Mouse (Mus musculus) kidney, postnatal 0 days (tissue): ENCODE measurements around the gene Gfi1. TPM values are rescaled to one million over a fixed set of nuclear protein-coding genes. Genes with fewer than 3 reads are reported as not detected.

Source experiments
- ATAC-seq: fragments of 200-750 bp; cut with Nextera tagmentation; replicated peaks from 2 replicates; pipeline ENCODE4 v1.8.0; 2017; ENCODE audit warnings: low read depth, moderate number of reproducible peaks, moderate TSS enrichment, moderate library complexity; ENCODE audit not compliant: low FRiP score
- DNase-seq: peaks from one replicate; pipeline ENCODE4 v3.0.0-alpha.2; 2016; ENCODE audit warnings: low spot score
- H3K27ac ChIP-seq: fragments of 300-500 bp; sonication (generic); 2 replicates; pipeline ENCODE4 v1.5.1; 2014; ENCODE audit warnings: mild to moderate bottlenecking
- H3K27me3 ChIP-seq: fragments of 300-500 bp; sonication (generic); 2 replicates; pipeline ENCODE4 v1.6.1; 2014; ENCODE audit warnings: low read length, mixed read lengths; ENCODE audit not compliant: insufficient read depth
- H3K36me3 ChIP-seq: fragments of 300-500 bp; sonication (generic); 2 replicates; pipeline ENCODE4 v1.6.1; 2014; ENCODE audit warnings: low read length, mixed read lengths; ENCODE audit not compliant: insufficient read depth
- H3K4me1 ChIP-seq: fragments of 300-500 bp; sonication (generic); replicated peaks from 2 replicates; pipeline ENCODE4 v1.6.1; 2014; ENCODE audit warnings: antibody characterized with exemption, low read length, mixed read lengths; ENCODE audit not compliant: insufficient read depth
- H3K4me2 ChIP-seq: fragments of 300-500 bp; sonication (generic); 2 replicates; pipeline ENCODE4 v1.6.1; 2014; ENCODE audit warnings: mild to moderate bottlenecking, low read length, moderate library complexity, mixed read lengths
- H3K4me3 ChIP-seq: fragments of 300-500 bp; sonication (generic); replicated peaks from 2 replicates; pipeline ENCODE4 v1.5.1; 2014; ENCODE audit warnings: low read depth, low read length
- H3K9ac ChIP-seq: fragments of 300-500 bp; sonication (generic); 2 replicates; pipeline ENCODE4 v1.6.1; 2014; ENCODE audit warnings: low read depth, low read length
- H3K9me3 ChIP-seq: fragments of 300-500 bp; sonication (generic); replicated peaks from 2 replicates; pipeline ENCODE4 v1.6.1; 2016; ENCODE audit warnings: low read length, inconsistent platforms, mixed read lengths
- CTCF ChIP-seq: IDR thresholded peaks from 2 replicates; pipeline ENCODE4 v1.5.1; 2016; ENCODE audit warnings: antibody characterized with exemption, low read depth, mild to moderate bottlenecking, moderate library complexity
- whole genome bisulfite sequencing: fragments of 180-500 bp; shearing (Covaris S2); extraction: QIAGEN DNeasy Blood & Tissue Kit; methylation state at CpG from one replicate; pipeline ENCODE4 v1.1.7; 2014; 5-methylcytosine and 5-hydroxymethylcytosine counted together
- polyA plus RNA-seq: library from polyadenylated mRNA; unstranded; fragments of >200 nt; fragmentation: Nextera tagmentation; extraction: Ambion mirVana; gene quantifications from 2 replicates; pipeline ENCODE4 v1.2.1, GENCODE M21; 2015

The Gfi1 gene
- polyA plus RNA-seq, 1 experiment from 2014 or later = not detected

GRCm38 (mm10) chr5:107687592-107688498, 38.0 kb downstream of the Gfi1 start:
- 0 out of 2 replicates have a peak, but pooled peaks cover 4% of the 10 kb centered on the region for H3K4me1 ChIP-seq
- no peak for TF ChIP-seq CTCF
- DNase-seq (peak; percentile 83), ATAC-seq (peak; percentile 88)
- H3K4me2 ChIP-seq = peak overlapping the region; percentile 64
- H3K9me3 ChIP-seq = no peaks in the 10 kb centered on the region
- H3K36me3 ChIP-seq = no peaks in the 10 kb centered on the region
- H3K27ac ChIP-seq = no peak overlapping the region
- peak overlapping the region; percentile 38 for H3K4me3 ChIP-seq
- no peaks in the 10 kb centered on the region for H3K27me3 ChIP-seq
- WGBS = 13% methylated on average over 46 of the region's 46 CpGs
- peak overlapping the region; percentile 46; the same call in 1 of the 2 replicates for H3K9ac ChIP-seq

GRCm38 (mm10) chr5:107687161-107687560, 38.7 kb downstream of the Gfi1 start:
- no peak for TF ChIP-seq CTCF
- 92% methylated on average over 5 of the region's 5 CpGs for WGBS
- DNase-seq = no peak

GRCm38 (mm10) chr5:107684380-107684779, 41.5 kb downstream of the Gfi1 start:
- H3K4me1 ChIP-seq = 0 out of 2 replicates have a peak, but pooled peaks cover 4% of the 10 kb centered on the region
- no peak overlapping the region for H3K27ac ChIP-seq
- TF ChIP-seq CTCF = peak; percentile 44; the same call in 1 of the 2 replicates

More at GRCm38 (mm10) chr5:107687161-107687560, 38.7 kb downstream of the Gfi1 start:
- Histone ChIP-seq H3K4me1 (0 out of 2 replicates have a peak, but pooled peaks cover 4% of the 10 kb centered on the region), H3K4me3 (no peak overlapping the region), H3K9ac (no peak overlapping the region), H3K4me2 (no peak overlapping the region), H3K27me3 (no peaks in the 10 kb centered on the region), H3K9me3 (no peaks in the 10 kb centered on the region), H3K27ac (no peak overlapping the region), H3K36me3 (no peaks in the 10 kb centered on the region)
- no peak for ATAC-seq

GRCm38 (mm10) chr5:107681300-107681699, 44.5 kb downstream of the Gfi1 start:
- DNase-seq (no peak), ATAC-seq (no peak)
- 77% methylated on average over 5 of the region's 5 CpGs for WGBS
- Histone ChIP-seq H3K27ac (no peak overlapping the region), H3K4me1 (no peaks in the 10 kb centered on the region), H3K9ac (no peak overlapping the region), H3K27me3 (no peaks in the 10 kb centered on the region), H3K9me3 (no peaks in the 10 kb centered on the region), H3K36me3 (no peaks in the 10 kb centered on the region), H3K4me3 (no peak overlapping the region), H3K4me2 (no peak overlapping the region)
- TF ChIP-seq CTCF = no peak

More at GRCm38 (mm10) chr5:107684380-107684779, 41.5 kb downstream of the Gfi1 start:
- ATAC-seq (no peak), DNase-seq (no peak)
- Histone ChIP-seq H3K9ac (no peak overlapping the region), H3K27me3 (no peaks in the 10 kb centered on the region), H3K4me2 (no peak overlapping the region), H3K4me3 (no peak overlapping the region), H3K9me3 (no peaks in the 10 kb centered on the region), H3K36me3 (no peaks in the 10 kb centered on the region)
- 71% methylated on average over 2 of the region's 2 CpGs for WGBS

DNA sequence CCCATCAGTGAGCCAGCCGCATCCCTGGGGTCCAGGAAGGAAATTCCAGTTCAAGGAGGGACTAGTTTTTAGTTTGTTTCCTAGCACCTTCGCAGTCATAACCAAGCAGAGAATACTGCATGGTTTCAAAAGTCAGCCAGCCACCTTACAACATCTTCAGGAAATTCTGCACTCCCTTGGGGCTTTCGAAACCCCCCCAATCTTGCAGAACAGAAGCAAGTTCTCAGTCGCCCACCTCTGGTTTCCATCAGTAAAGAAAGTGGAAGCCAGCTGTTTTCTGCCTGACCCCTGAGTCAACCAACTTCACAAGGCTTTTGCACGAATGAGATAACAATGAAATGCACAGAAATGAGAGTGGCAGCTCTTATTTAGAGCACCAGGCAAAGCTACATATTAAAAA, 47.4 kb downstream of the Gfi1 start:
- Histone ChIP-seq H3K4me1 (no peaks in the 10 kb centered on the region), H3K27ac (no peak overlapping the region), H3K9me3 (no peaks in the 10 kb centered on the region), H3K9ac (no peak overlapping the region), H3K27me3 (no peaks in the 10 kb centered on the region), H3K4me3 (no peak overlapping the region), H3K36me3 (no peaks in the 10 kb centered on the region), H3K4me2 (no peak overlapping the region)
- DNase-seq (no peak), ATAC-seq (no peak)
- TF ChIP-seq CTCF = no peak
- WGBS = 60% methylated on average over 5 of the region's 5 CpGs

Other genes starting within 250 kb of the Gfi1 start
- 0.16 and 0.18 TPM in 2 replicates for gene Gm42669, start 218.4 kb downstream of the Gfi1 start, polyA plus RNA-seq
- gene 1700028K03Rik, start 191.3 kb downstream of the Gfi1 start, polyA plus RNA-seq = 0.05 and 0.19 TPM in 2 replicates
- gene Rpap2, start 128.7 kb downstream of the Gfi1 start, polyA plus RNA-seq = 17.9 and 18.3 TPM in 2 replicates
- 26.0 and 28.3 TPM in 2 replicates for gene Glmn, start 128.1 kb downstream of the Gfi1 start, polyA plus RNA-seq
- gene Ube2d2b, start 104.1 kb upstream of the Gfi1 start, polyA plus RNA-seq = 0.08 TPM in 1 of 2 replicates, not detected in the other
- 84.3 and 88.8 TPM in 2 replicates for gene Evi5, start 149.1 kb upstream of the Gfi1 start, polyA plus RNA-seq
- 66.8 and 70.4 TPM in 2 replicates for gene Rpl5, start 174.5 kb upstream of the Gfi1 start, polyA plus RNA-seq